Mouse (Mus musculus) embryonic fibroblast, embryonic 13.5 days (primary cell): ENCODE measurements around the gene Fmod.

Experiments used
- CTCF ChIP-seq: IDR thresholded peaks from 2 replicates; pipeline ENCODE4 v1.5.1; 2011; ENCODE audit warnings: mild to moderate bottlenecking, control low read depth, low read length, moderate library complexity, borderline replicate concordance; ENCODE audit not compliant: insufficient read depth
- POLR2A ChIP-seq: IDR thresholded peaks from 2 replicates; pipeline ENCODE4 v1.6.1; 2011; ENCODE audit warnings: low read depth, mild to moderate bottlenecking, control low read depth, low read length, moderate library complexity

- TF ChIP-seq CTCF: no peak
- TF ChIP-seq POLR2A: no peak
Observed at GRCm38 (mm10) chr1:134026741-134027140, 10.3 kb upstream of the Fmod start.
